Mouse (Mus musculus) G1E-ER4 (cell line): Measurements from ENCODE around the gene Efcab9. TPM values are rescaled to one million over a fixed set of nuclear protein-coding genes. Genes with fewer than 3 reads are reported as not detected.

Experiments
- GATA1 ChIP-seq: IDR thresholded peaks from one replicate; pipeline ENCODE4 v1.8.0; 2012; ENCODE audit warnings: low read length, inconsistent platforms
- polyA plus RNA-seq: library from polyadenylated mRNA; stranded (reverse); fragments of >175 nt; gene quantifications from 2 replicates; pipeline ENCODE4 v1.2.3, GENCODE M21; 2012

Efcab9 gene
- polyA plus RNA-seq = not detected in 2 replicates

DNA sequence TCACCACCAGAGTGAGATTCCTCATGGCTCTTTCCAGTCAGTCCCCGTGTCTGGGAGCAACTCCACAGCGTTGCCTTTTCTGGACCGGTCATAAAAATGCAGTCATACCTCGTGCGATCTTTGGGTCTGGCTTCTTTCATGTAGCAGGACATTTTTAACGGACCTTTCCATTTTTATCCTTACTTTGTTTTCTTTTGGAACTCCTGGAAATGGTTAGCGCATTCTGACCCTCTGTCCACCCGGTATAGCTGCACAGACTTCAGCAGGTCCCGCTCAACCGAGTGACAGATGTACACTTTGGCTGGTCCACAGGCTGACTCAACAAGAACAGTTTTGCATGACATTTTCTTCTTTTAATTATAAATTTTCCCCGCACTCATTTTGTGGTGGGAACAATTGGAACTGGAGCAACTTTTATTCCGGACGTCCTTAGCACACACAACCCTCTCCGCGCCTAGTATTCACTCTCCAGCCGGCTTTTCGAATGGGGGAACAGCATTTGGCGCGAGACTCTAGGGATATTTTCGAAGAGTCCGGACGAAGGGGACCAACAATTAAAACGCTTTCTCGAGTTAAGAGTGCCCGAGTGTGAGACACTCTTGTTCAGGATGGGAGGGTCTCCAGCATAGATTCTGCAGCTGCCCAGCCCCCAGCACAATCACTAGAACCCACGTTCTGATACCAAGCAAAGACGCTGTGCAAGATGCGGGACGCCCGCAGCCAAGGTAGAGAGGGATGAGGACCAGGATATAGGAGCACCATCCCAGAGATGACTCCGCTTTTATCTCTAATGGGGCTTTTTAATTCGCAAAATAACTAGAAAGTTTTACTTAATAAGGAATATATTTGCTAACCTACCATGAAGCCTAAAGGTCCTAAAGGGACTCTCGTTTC, at the start of gene Efcab9:
Efcab9 (minus strand) TSS at position 211 of the 894 bp plus-strand sequence.
- TF ChIP-seq GATA1 = no peak

DNA sequence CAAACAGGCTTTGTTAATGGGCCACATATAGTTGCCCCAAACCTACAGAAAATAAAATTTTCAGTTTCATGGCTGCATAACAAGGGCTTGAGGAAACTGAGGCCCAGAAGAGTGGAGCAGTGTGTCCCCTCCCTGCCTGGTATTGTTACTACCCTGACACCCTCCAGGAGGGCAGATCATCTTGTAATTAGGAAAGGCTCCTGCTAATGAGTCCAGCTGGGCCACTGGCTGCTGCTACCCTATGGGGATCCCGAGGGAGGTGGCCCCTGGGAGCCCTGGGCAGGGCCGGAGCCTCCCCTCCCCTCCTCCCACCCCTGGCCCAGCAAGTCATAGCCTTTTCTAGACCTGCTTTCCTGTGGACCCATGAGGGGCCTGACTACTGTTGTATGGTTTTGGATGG, 49.1 kb upstream of the Efcab9 start:
- TF ChIP-seq GATA1 = no peak

DNA sequence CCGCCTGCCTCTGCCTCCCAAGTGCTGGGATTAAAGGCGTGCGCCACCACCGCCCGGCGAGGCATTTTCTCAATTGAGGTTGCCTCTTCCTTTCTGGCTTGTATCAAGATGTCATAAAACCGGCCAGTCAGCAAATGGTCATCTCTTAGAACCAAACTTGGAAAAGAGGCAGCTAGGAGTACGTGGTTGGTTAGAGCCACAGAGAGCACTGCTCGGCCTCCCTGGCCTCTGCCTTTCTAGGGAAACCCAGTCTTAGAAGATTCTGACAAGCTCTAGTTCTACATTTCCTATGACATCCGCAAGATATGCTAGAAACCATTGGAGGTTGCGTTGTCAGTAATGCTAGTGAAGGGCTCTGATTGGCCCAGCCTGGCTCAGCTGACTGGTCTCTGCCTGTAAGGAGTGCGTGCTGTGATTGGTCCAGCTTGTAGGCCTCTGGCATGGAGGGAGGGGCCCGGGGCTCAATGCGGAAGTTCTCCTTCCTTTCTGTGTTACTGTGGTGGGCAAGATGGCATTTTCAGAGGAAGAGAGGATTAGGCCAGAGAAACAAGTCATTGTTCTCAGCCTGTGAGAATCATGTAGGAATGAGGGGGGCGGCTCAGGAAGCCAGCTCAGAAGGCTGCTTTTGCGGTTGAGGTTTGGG, 48.5 kb upstream of the Efcab9 start:
- no peak for TF ChIP-seq GATA1

DNA sequence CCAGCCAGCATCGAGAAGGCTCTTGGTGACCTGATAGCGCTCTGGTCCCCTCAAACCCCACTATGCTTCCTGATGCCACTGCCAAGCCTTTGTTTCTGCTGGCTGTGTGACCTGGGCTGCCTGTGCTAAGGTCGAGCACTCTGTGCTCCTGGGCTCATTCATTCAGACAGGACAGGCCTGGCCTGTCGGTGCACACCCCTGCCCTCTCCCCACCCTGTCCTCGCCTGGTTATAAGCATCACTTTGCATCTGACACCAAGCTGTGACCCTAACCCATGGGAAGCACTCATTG, 44.8 kb upstream of the Efcab9 start:
- TF ChIP-seq GATA1 = no peak

DNA sequence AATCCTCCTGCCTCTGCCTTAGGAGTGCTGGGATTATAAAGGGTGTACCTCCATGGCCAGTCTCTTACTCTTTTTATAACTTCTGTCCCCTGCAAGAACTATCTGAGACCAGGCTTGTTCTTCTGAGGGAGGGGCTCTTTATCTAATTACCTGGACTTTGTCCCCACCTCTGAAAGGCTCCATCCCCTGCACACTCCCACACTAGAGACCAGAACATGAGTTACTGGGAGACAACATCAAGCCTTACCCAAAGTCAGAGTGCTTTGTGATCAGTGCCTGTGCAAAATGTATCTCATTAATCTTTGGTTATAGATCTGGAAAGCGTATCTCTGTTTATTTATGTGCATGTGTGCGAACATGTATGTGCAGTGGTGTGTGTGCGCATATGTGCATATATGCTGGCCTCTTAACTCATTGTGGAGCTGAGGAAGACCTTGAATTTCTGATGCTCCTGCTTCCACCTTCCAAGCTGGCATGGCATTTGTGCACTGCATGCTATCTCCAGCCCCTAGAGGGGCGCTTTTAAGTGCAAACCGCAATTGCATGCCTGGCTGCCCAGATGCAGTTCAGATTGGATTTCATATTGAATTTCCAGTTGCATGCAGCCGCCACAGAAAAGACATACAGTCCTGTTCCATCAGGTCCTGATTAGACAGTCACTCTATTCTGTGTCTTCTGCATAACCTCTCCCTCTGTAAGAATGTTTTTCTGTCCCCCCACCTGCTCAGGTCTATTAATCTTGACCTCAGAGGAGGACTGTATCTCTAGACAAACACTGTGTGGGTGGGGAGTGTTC, 44.3 kb upstream of the Efcab9 start:
- no peak for TF ChIP-seq GATA1

DNA sequence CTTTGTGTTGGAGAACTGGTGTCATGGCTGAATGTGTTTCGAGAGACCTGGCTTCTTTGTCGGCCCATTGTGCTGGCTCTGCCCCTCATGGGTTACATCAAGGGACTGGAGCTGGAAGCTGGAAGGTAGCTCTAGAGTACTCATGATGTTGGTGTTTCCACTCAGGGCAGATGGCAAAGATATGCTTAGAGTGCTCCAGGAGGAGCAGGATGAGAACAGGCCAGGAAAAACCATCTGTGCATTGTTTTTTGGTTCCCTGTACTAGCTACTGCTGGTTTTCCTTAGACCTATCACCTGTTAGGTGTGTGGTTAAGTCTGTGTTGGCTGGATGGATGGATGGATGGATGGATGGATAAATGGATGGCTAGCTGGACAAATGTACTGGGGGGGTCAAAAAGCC, 41.8 kb upstream of the Efcab9 start:
- no peak for TF ChIP-seq GATA1

DNA sequence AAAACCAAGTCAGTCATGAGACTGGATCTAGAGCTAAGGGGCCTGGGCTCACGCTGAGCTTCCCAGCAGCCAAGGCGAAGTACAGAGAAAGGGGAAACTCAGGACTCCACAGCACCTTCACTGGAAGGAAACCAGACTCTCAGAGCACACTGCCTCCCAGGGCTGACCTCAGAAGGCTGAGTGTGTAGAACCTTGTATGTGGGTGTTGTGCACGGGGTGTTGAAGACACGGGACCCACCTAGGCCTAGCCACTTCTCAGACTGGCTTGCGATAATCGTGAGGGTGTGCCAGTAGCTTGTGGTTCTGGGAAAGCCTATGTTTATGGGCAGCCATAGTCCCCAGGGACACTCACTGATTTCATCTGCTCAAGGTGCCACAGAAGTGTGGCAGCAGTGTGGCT, 39.2 kb upstream of the Efcab9 start:
- TF ChIP-seq GATA1 = no peak

DNA sequence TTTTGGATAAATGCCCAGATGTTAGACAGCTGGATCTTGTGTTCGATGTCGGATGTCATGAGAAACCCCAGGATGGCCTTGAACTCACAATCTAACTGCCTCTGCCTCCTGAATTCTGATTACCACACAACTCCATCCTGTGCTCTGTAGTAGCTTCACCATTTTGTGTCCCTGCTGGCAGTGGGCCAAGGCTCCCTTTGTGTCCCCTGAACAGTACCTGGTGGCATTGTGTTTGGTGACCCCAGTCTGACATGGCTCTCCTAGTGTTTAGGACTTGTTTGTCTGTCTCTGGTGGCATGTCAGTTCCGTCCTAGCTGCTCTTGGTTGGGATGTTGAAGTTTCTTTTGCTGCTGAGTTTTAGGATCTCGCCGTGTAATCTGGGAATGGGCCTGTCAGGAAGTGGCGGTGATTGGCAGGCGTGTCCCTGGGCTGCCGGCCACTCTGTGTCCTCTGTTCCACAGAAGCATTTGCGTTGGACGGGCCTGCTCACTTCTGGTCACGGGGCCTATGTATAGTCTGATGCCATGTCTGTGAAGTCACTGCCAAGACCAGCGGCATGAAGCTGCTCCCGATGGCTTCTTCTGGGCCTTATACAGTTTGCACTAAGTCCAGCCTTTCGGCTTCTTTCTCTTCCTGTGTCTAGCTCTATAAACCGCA, 36.9 kb upstream of the Efcab9 start:
- no peak for TF ChIP-seq GATA1

DNA sequence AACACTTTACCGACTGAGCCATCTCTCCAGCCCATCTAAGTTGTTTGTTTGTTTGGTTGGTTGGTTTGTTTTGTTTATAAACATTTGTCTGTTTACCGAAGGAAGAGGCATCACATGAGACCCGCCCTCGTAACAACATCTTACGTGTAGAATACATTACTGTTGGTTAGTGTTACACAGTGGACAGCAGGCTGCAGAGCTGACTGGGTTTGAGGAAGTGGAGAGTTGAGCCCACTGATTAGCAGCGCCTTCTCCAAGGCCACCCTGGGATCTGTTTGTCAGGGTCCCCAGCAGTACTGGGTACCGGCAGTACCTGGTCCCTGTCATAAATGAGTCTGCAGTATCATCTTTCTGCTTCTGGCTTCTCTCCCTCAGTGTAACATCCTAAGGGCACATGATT, 36.2 kb upstream of the Efcab9 start:
- TF ChIP-seq GATA1 = no peak

DNA sequence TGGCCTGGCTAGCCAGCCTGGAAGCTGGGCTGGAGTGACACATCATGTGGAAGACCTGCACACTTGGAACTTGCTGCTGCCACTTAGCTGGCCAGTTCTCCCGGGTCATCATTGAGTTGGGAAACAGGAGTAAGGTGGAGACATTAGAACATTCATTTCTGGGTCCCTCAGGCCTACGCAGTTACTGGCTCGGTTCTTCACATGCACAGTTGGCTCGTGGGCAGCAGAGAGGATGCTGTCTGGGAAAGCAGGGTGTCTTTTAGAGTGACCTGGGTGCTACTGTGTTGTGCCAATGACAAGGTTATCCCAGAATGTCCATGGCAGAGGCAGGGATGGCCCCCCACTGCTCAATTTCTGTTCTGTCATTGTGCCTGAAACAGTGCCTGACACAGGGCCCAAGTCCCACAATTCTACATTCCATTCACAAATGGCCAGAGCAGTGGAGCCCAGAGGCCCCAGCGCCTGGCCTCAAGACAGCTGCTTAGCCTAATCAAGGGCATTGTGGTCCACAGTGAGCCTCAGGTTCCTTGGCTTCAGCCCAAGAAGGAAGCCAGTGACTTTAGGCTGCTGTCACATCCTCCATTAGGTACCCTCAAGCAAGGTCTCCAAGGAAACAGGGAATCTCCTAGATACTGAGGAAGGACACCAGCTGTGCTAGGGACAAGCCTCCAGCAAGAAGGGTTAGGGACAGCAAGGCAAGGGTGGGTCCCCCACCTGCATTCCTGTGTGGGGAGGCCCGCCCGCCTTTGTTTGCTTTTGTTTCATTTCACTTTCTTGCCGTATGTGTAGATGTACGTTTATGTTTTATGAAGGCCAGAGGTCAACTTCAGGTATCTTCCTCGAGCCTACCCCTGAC, 35.3 kb upstream of the Efcab9 start:
- no peak for TF ChIP-seq GATA1

DNA sequence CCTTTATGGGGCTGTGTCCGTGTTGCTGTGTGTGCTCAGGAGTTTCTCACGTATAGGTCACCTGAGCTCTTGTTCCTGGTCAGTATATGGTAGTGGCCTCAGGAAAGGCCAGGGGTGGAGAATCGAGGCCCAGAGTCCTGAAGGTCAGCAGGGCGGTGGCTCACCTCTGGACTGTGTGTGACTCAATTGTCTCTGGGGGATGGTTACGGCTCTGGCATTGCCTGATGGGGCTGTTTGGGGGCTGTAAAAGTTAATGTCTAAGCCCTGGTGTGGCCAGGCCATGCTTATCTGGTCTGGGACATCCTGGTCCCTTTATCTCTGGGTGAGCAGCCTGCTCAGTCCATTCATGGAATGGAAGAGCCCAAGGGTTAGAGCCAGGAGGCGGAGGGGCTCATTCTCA, 34.3 kb upstream of the Efcab9 start:
- no peak for TF ChIP-seq GATA1

DNA sequence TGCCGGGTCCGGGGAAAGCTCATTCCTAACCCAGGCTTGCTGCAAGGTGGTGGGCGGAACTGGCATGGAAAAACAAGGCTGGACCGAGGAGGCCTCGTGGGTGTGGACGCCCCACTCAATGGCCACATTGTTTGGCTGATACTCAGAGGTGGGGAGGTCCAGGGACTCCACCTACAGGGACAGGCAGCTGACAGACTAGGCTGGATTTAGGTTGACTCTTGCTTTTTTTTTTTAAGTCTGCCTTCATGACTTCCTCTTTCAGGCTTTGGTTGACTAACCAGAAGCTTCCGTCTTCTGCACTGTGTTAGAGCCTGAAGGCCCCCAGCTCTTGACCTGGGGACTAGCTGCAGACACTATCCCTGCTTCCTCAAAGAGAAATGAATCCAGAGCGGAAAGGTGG, 33.2 kb upstream of the Efcab9 start:
- no peak for TF ChIP-seq GATA1

DNA sequence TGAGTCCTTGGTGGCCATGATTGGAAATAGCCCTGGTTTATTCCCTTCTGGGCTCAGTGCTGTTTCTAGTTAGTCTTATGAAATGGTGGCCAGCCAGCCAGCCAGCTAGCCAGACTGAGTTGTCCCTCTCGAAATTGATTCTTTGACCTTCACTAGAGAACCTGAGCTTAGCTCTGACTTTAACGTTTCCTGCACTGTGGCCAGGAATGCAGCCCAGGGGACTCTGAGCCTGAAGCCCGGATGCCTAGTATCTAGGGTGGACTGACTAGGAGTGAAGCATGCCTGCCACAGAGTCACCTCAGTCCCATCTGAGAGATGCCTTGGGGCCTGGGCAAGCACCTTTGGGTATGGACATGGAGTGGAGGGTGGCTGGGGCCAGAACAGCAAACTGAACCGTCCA, 32.7 kb upstream of the Efcab9 start:
- TF ChIP-seq GATA1 = no peak

DNA sequence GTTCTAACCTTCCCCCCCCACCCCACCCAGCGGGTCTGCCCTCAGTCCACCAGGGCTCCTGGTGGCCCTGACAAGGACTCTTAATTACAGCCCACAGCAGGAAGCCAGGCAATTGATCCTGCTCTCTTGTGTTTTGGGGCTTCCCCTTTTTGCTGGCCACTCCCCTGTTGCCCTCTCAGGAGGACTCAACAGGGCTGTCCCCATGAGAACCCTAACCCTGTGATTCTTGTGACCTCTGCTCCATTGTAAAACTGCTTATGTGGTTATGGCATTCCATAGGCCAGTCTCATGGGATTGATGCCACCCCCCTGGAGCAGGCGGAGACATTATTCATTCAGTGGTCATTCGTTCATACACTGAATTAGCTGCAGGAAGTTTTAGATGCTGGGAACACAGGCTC, 31.8 kb upstream of the Efcab9 start:
- TF ChIP-seq GATA1 = no peak

DNA sequence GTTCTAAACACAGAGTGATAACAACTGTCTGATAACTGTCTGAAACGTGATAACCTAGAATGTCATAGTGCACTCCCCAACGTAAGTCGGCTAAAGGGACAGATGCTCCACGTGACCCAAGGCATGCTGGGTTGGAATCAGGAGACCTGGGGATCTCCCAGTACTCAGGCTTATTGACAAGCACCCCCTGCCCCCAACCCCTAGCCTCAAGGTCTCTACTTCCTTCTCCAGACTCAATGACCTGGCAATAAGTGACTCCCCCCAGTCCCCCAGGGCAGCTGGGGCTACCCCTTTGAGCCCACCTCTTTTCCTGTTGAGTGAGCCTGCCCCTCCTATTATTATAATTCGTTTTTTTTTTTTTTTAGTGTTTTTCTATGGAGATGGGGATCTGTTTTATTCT, 30.8 kb upstream of the Efcab9 start:
- no peak for TF ChIP-seq GATA1
